Mouse (Mus musculus) urinary bladder, adult 18-20 months (tissue): Measurements from ENCODE around the gene Wasf1.

Experiments
- DNase-seq, 2 experiments: peaks; one replicate each; pipeline ENCODE4 v3.0.0; 2022; ENCODE audit warnings: low spot score in 2 of 2, mixed read lengths in 2 of 2

Gene Wasf1

GRCm38 (mm10) chr10:40895765-40896164, 12.5 kb downstream of the Wasf1 start:
- no peak for DNase-seq

GRCm38 (mm10) chr10:40896656-40897055, 13.4 kb downstream of the Wasf1 start:
- DNase-seq, result no peak

DNA sequence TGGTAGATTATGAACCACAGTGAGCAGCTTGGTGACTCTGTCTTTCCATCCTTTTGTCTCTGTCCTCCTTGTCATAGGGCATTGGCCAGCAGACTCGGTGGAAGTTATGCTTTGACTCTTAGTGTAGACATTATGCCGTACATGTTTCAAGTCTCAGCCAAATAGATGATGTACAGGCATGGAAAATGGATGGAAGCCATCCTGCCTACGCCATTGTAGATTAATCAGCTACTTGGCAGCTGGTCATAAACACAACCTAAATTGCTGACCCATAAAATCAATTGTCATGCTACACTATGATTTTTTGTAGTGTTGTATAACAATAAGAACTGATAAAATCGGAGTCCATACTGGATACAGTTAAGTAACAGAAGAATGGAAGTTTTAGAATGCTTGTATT, 18.5 kb downstream of the Wasf1 start:
- no peak for DNase-seq

DNA sequence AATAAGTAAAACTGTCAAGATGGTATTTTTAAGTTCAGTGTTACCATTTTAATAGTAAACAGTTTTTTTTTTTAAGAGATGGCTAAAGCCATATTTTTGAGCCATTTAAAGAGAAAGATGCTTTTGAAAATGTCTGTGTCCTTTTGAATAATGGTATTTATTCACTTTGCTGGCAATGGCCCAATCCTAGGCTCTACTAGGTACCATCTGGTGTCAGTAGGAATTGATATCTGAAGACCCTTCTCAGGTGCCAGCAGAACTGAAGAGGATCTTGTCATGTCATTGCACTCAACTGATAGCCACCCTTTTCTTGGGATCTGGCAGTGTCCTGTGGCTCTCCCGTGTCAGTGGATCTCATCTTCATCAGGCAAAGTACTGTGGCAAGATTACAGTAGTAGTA, 22.9 kb downstream of the Wasf1 start:
- no peak for DNase-seq

GRCm38 (mm10) chr10:40906802-40907201, 23.5 kb downstream of the Wasf1 start:
- no peak for DNase-seq

DNA sequence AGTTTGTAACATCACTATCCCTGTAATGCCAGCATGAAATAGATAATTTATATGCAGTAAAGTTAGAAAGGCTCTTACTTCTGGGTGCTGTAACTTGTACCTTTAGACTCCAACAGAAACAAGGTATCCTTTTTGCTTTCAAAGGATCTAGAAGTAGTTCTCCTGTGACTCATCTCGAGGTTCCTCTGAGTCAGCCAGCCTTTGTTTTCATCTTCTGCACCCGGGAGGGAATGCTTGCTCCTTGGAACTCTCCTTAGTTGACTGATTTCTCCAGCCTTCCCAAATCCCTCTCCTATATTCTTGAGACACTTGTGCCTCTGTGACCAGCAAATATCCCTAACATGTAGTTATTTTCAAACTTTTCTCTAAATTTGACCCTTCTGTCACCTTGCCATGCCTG, 25.3 kb downstream of the Wasf1 start:
- DNase-seq, result no peak

DNA sequence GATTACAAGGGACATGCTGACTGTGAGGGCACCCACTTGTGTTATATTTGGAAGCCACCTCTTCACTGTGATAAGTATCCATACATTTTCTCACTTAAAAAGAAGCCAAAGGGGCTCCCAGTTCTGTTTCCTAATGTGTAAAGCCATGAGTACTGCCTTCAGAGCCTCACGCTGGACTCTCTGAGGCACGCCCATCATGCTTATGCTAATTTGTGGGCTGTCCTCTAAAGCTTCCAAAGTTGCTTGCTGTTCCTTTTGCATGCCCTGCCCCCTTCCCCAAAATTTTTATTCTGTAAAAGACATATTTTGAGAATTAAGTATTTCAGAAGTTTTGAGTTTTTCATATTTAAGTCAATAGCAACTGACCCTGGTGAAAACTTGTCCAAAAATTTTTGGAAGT, 27.5 kb downstream of the Wasf1 start:
- no peak for DNase-seq

DNA sequence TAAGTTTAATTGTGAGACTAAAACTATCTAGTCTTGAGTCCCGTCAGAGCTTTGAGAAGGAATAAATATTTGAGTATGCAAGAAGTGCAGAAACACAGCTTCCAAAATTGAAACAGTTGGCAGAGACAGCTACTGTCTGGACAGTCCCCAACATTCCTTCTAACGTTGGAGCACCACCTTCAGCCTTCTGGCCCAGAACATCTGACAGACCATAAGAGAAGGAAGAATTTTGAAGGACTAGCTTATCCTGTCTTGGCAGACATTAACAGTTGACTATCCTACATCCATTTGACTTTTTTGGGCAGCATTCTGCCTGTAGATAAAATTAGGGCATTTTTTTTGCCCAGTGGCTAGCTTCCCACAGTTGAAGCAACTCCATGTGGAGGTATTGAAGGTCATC, 32.0 kb downstream of the Wasf1 start:
- DNase-seq, result no peak

- DNase-seq, result no peak
Observed at GRCm38 (mm10) chr10:40918669-40919440, 35.6 kb downstream of the Wasf1 start.

- no peak for DNase-seq
Observed at GRCm38 (mm10) chr10:40919464-40919863, 36.2 kb downstream of the Wasf1 start.

DNA sequence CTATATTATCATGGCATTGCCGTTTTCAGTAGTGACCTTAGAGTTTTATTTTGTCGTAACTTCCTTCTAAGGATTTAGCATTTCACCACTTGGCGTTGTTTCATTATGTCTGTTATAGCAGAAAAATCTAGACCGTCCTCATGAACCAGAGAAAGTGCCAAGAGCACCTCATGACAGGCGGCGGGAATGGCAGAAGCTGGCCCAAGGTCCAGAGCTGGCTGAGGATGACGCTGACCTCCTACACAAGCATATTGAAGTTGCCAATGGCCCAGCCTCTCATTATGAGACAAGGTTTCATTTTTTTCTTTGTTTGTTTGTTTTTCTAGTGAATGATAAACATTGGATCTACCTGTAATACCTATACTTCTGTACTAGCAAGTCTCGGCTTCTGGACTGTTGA, 49.7 kb downstream of the Wasf1 start:
- DNase-seq, result no peak

DNA sequence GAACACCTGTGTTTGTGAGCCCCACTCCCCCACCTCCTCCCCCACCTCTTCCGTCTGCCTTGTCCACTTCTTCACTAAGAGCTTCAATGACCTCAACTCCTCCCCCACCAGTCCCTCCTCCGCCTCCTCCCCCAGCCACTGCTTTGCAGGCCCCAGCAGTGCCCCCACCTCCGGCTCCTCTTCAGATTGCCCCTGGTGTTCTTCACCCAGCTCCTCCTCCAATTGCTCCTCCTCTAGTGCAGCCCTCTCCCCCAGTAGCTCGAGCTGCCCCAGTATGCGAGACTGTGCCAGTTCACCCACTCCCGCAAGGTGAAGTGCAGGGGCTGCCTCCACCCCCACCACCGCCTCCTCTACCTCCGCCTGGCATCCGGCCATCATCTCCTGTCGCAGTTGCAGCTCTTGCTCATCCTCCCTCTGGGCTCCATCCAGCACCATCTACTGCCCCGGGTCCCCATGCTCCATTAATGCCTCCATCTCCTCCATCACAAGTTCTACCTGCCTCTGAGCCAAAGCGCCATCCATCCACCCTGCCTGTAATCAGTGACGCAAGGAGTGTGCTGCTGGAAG, 53.0 kb downstream of the Wasf1 start:
- DNase-seq, result no peak

- no peak for DNase-seq
Observed at GRCm38 (mm10) chr10:40937569-40937968, 54.3 kb downstream of the Wasf1 start.

GRCm38 (mm10) chr10:40942688-40943087, 59.4 kb downstream of the Wasf1 start:
- no peak for DNase-seq

GRCm38 (mm10) chr10:40950176-40950575, 66.9 kb downstream of the Wasf1 start:
- no peak for DNase-seq

GRCm38 (mm10) chr10:40956206-40956605, 72.9 kb downstream of the Wasf1 start:
- no peak for DNase-seq

DNA sequence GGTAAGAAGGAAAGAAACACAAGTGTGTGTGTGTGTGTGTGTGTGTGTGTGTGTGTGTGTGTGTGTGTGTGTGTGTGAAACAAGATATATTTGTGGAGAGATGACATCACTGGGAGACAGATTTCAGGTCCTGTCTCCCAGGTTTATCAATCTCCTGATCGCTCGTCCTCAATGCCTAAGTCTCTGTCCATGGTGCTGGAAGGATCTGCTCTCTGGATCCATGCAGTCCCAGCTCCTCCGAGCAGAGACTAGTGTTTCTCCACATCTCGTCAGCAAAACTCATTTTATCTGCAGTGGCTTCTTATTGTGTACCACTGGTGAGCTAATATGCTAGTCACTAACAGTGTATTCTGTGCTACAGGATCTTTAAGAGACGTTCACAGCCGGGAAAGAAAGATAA, 78.1 kb downstream of the Wasf1 start:
- DNase-seq, result no peak

- DNase-seq, result no peak
Observed at GRCm38 (mm10) chr10:40962008-40962407, 78.7 kb downstream of the Wasf1 start.

DNA sequence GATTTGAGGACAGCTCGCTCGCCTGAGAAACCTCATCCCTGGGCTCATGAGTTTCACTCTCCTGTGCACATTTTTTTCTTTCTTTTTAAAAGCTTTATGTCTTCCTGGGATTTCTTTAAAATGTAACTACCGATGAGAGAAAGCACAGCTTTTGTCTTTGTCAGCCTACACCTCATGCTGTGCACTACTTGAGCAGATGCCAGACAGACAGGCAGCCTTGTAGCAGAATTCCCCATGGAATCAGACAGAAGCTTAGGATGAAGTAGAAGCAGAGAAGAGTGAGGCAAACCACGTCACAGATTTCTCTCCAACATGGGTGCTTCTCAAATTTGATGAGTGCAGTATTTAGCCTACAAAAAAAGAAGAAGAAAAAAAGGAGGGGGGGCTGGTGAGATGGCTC, 81.3 kb downstream of the Wasf1 start:
- DNase-seq, result no peak

DNA sequence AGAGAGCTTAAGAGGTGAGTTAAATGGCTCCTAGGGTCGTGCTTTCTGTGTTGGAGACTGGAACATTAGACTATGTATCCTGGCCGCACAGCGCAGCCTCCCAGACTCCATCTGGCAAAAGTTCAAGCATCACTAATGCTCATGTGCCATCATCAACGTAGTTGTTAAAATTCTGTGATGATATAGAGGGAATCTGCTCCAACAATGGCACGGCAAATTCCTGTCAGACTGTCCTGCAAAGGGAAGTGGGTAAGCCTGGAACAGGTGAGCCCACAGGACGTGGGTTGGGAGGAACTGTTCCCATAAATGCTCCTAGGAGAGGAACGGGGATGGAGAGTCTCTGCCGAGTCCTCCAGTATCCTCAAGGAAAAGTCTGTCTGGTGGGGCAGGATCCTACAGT, 85.3 kb downstream of the Wasf1 start:
- DNase-seq, result no peak

GRCm38 (mm10) chr10:40969372-40970033, 86.2 kb downstream of the Wasf1 start:
- no peak for DNase-seq

DNA sequence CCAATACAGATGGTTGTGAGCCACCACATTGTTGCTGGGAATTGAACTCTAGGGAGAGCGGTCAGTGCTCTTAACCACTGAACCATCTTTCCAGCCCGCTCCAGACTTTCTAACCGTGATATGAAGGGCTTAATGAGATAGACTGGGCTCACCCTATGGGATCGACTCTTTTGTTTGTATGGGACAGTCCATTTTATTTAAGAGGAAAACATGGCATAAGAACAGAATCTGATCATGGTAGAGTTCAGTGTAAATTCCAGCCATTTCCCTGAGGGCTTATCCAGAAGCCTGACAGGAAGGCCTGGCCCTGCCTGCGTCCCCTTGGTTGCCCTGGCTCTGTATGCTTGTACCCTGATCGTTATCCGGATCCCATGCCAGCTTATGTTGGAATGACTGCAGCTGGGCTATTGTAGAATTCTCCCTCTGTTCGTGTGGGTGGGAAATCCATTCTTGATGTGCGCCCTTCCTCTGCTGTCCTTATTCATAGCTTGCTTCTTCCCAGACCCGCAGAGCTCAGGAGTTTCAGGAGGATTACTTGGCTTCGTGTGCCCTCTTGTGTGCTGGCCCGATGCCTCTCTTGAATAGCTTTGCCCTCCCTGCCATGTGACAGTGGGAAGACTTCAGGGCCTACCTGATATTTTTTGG, 87.4 kb downstream of the Wasf1 start:
- DNase-seq, result no peak

GRCm38 (mm10) chr10:40971256-40971655, 88.0 kb downstream of the Wasf1 start:
- DNase-seq, result no peak
